Mouse (Mus musculus) C2C12 (cell line): ENCODE measurements around the gene Dnajb12. TPM values are rescaled to one million over a fixed set of nuclear protein-coding genes. Genes with fewer than 3 reads are reported as not detected.

ENCODE experiments used
- H3K27me3 ChIP-seq: one replicate; pipeline ENCODE4 v1.6.1; 2011; ENCODE audit not compliant: control insufficient read depth, insufficient read depth, insufficient read length
- H3K36me3 ChIP-seq: one replicate; pipeline ENCODE4 v1.6.1; 2011; ENCODE audit not compliant: control insufficient read depth, insufficient read depth
- H3K4me3 ChIP-seq: one replicate; pipeline ENCODE4 v1.5.1; 2011; ENCODE audit warnings: mild to moderate bottlenecking, control low read depth; ENCODE audit not compliant: poor library complexity, insufficient read depth, severe bottlenecking
- H3K79me2 ChIP-seq: one replicate; pipeline ENCODE4 v1.6.1; 2011; ENCODE audit not compliant: control insufficient read depth, insufficient read depth
- H3K79me3 ChIP-seq: one replicate; pipeline ENCODE4 v1.6.1; 2011; ENCODE audit warnings: low read depth, control low read depth
- H3ac ChIP-seq: one replicate; pipeline ENCODE3; 2011; ENCODE audit warnings: low read depth; ENCODE audit not compliant: control insufficient read depth, insufficient read length
- CEBPB ChIP-seq: IDR thresholded peaks from one replicate; pipeline ENCODE4 v1.6.1; 2011; ENCODE audit warnings: low read depth, mild to moderate bottlenecking, control low read depth, moderate library complexity
- CTCF ChIP-seq: IDR thresholded peaks from one replicate; pipeline ENCODE4 v1.5.1; 2011; ENCODE audit not compliant: control insufficient read depth, insufficient read depth, insufficient read length
- FOSL1 ChIP-seq: IDR thresholded peaks from one replicate; pipeline ENCODE4 v1.8.0; 2011; ENCODE audit warnings: mild to moderate bottlenecking, low read length; ENCODE audit not compliant: poor library complexity, insufficient read depth, severe bottlenecking
- MAX ChIP-seq: IDR thresholded peaks from one replicate; pipeline ENCODE4 v1.6.1; 2011; ENCODE audit warnings: mild to moderate bottlenecking, control low read depth
- MYOD1 ChIP-seq: IDR thresholded peaks from one replicate; pipeline ENCODE4 v1.6.1; 2011; ENCODE audit warnings: low read depth; ENCODE audit not compliant: control insufficient read depth, insufficient read length
- MYOG ChIP-seq: IDR thresholded peaks from one replicate; pipeline ENCODE4 v1.6.1; 2011; ENCODE audit not compliant: control insufficient read depth, insufficient read length; ENCODE audit errors: extremely low read depth
- USF1 ChIP-seq: IDR thresholded peaks from one replicate; pipeline ENCODE4 v1.6.1; 2011; ENCODE audit warnings: low read depth, mild to moderate bottlenecking, control low read depth, moderate library complexity
- polyA plus RNA-seq: library from polyadenylated mRNA; unstranded; fragments of >200 nt; fragmentation: generic; extraction: Trizol; gene quantifications from one replicate; pipeline ENCODE4 v1.2.1, GENCODE M21; 2012; ENCODE audit warnings: missing spikeins

Dnajb12 gene
- polyA plus RNA-seq, 1 experiment: 25.8 TPM

GRCm38 (mm10) chr10:59932521-59932920 is 53.2 kb downstream of the Dnajb12 start:
- H3K79me3 ChIP-seq: no peaks in the 10 kb centered on the region
- TF ChIP-seq CEBPB (no peak), CTCF (no peak)
- H3K79me2 ChIP-seq: no peaks in the 10 kb centered on the region
- H3K4me3 ChIP-seq: no peak overlapping the region
- H3ac ChIP-seq: no peak overlapping the region
- no peaks in the 10 kb centered on the region for H3K36me3 ChIP-seq
- H3K27me3 ChIP-seq: no peaks in the 10 kb centered on the region

DNA sequence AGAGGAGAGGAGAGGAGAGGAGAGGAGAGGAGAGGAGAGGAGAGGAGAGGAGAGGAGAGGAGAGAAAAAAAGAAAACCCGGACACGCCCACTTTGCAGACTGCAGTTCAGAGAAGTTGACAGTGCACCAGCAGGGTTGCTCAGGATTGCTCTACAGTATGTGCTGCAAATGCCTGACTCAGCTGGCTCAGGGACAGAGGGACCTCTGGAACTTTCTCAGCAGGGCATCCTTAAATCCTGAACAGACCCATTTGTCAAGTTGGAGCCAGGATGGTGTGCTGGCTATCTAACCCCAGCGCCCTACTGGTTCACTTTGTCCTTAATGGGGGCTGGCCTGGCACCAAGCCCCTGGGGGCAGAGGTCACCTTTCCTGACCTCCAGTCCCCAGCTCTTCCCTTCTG is 54.7 kb downstream of the Dnajb12 start:
- Histone ChIP-seq H3ac (no peak overlapping the region), H3K27me3 (no peaks in the 10 kb centered on the region), H3K36me3 (no peaks in the 10 kb centered on the region), H3K79me3 (no peaks in the 10 kb centered on the region), H3K79me2 (no peaks in the 10 kb centered on the region), H3K4me3 (no peak overlapping the region)
- TF ChIP-seq MYOD1: no peak
- TF ChIP-seq FOSL1: no peak
- no peak for TF ChIP-seq CEBPB
- TF ChIP-seq MAX: no peak
- no peak for TF ChIP-seq USF1
- no peak for TF ChIP-seq MYOG
- no peak for TF ChIP-seq CTCF

GRCm38 (mm10) chr10:59936058-59936856 is 56.9 kb downstream of the Dnajb12 start:
- H3K27me3 ChIP-seq: no peaks in the 10 kb centered on the region
- H3K79me3 ChIP-seq: no peaks in the 10 kb centered on the region
- H3K36me3 ChIP-seq: no peaks in the 10 kb centered on the region
- H3K79me2 ChIP-seq: no peaks in the 10 kb centered on the region
- TF ChIP-seq FOSL1: no peak
- no peak for TF ChIP-seq USF1
- no peak for TF ChIP-seq CEBPB
- TF ChIP-seq MAX: no peak
- TF ChIP-seq MYOD1: no peak
- no peak for TF ChIP-seq MYOG
- no peak for TF ChIP-seq CTCF
- no peak overlapping the region for H3K4me3 ChIP-seq
- no peak overlapping the region for H3ac ChIP-seq

DNA sequence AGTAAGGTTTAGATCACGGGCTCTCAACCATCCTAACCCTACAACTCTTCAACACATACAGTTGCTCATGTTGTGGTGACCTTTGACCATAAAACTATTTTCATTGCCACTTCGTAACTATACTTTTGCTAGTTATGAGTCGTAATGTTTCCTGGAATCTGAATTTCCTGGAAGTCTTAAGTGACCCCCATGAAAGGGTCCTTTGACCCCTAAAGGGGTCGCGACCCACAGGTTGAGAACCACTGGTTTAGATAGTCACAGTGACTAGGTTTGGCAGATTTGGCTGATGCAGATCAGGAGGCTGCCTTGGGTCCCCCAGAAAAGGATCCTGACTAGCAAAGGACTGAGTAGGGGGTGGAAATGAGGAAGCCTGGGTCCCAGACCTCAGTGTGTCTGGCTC is 59.3 kb downstream of the Dnajb12 start:
- Histone ChIP-seq H3K4me3 (no peak overlapping the region), H3K79me3 (no peaks in the 10 kb centered on the region), H3K27me3 (no peaks in the 10 kb centered on the region), H3K36me3 (no peaks in the 10 kb centered on the region), H3ac (no peak overlapping the region), H3K79me2 (no peaks in the 10 kb centered on the region)
- no peak for TF ChIP-seq MYOG
- TF ChIP-seq CEBPB: no peak
- TF ChIP-seq MYOD1: no peak
- TF ChIP-seq MAX: no peak
- TF ChIP-seq USF1: no peak
- no peak for TF ChIP-seq FOSL1
- no peak for TF ChIP-seq CTCF

DNA sequence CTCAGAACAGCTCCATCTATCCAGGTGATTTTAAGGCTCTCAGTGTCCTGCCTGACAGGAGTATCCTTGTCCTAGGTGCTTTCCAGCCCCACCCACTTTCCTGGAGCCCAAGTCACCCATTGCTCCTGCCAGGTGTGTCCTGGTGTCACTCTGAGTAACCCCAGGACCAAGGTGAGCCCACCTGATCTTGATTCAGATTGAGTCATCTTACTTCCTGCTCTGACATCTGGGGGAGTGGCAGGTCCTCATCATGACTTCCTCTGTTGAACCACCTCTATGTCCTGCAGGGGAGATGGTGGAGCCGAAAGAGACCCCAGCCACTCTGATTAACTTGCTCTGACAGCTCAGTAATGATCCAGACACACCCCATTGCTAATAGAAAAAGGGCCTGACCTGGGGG is 59.7 kb downstream of the Dnajb12 start:
- no peaks in the 10 kb centered on the region for H3K27me3 ChIP-seq
- H3K79me2 ChIP-seq: no peaks in the 10 kb centered on the region

More for the DNA sequence above, 59.7 kb downstream of the Dnajb12 start:
- Histone ChIP-seq H3K4me3 (no peak overlapping the region), H3K36me3 (no peaks in the 10 kb centered on the region), H3ac (no peak overlapping the region), H3K79me3 (no peaks in the 10 kb centered on the region)
- no peak for TF ChIP-seq MYOD1
- no peak for TF ChIP-seq USF1
- no peak for TF ChIP-seq CTCF
- TF ChIP-seq CEBPB: no peak
- no peak for TF ChIP-seq MYOG
